Mouse (Mus musculus) spleen, adult 2 months (tissue): Measurements from ENCODE around the gene Kirrel3.

Source experiments
- CTCF ChIP-seq: fragments of 200-500 bp; IDR thresholded peaks from 2 replicates; pipeline ENCODE4 v1.5.1; 2011; ENCODE audit warnings: mild to moderate bottlenecking, inconsistent platforms; ENCODE audit not compliant: insufficient read depth, insufficient read length, insufficient replicate concordance; ENCODE audit errors: extremely low read depth
- POLR2A ChIP-seq: fragments of 200-500 bp; IDR thresholded peaks from 2 replicates; pipeline ENCODE4 v1.6.1; 2011; ENCODE audit warnings: low read depth, low read length, inconsistent platforms

DNA sequence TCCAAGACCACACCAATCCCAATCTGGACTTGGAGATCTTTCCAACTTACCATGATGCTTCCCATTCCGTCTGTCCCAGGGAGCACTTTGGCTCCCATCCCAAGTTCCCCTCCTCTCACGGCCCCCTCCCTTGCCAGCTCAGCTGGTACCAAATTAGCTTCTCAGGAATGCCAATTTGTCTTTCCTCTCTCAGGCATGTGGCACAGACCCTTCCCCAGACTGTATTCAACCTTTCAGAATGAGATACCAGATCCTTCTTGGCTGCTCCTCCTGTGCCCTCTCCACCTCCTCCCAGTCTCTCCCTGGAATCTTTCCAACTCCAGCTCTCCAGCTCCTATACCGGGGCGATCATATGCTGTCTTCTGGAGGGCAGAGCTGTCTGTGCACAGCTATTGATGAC, 264.2 kb downstream of the Kirrel3 start:
- no peak for TF ChIP-seq POLR2A
- TF ChIP-seq CTCF: no peak
